Mouse (Mus musculus): ENCODE measurements around the gene Slc22a12. TPM values are rescaled to one million over a fixed set of nuclear protein-coding genes. Genes with fewer than 3 reads are reported as not detected.

The Slc22a12 gene
- polyA plus RNA-seq, 1 experiment = 1.0 TPM

- WGBS = 34% methylated on average over 3 of the region's 3 CpGs
- Histone ChIP-seq H3K4me1 (ENCODE audit: control insufficient read depth, insufficient read depth, insufficient read length) (peaks cover 40% of the 10 kb centered on the region), H3K27ac (ENCODE audit: insufficient read depth, low read length) (no peak overlapping the region), H3K36me3 (ENCODE audit: control insufficient read depth, insufficient read depth, low read length) (no peaks in the 10 kb centered on the region), H3K27me3 (ENCODE audit: control insufficient read depth, insufficient read depth, low read length) (peaks cover 10% of the 10 kb centered on the region), H3K4me3 (ENCODE audit: extremely low read depth, insufficient read depth, insufficient read length) (no peak overlapping the region)
- DNase-seq (ENCODE audit: low read depth in 1 of 2, low spot score in 2 of 2) = no peak
- TF ChIP-seq POLR2A (IDR thresholded peaks at IDR 0.05; ENCODE audit: low read depth, low read length) (no peak), CTCF (IDR thresholded peaks at IDR 0.05; ENCODE audit: extremely low read depth, insufficient read depth, insufficient read length, insufficient replicate concordance) (no peak)
Observed at GRCm38 (mm10) chr19:6536201-6536600, 6.6 kb downstream of the Slc22a12 start.

DNA sequence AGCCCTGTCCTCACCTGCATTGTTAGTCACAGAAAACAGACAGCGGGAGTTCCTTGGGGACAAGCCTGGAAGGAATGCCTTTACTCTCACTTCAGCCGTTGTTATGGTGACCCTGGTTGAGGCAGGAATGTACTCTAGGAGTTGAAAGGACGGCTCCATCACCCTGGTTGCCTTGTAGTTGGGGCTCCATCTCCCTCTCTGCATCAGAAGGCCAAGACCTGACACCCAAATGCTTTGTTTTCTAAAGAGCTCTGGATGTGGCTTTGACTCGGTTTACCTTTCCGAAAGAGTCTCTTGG is 8.8 kb downstream of the Slc22a12 start:
- 97% methylated on average over 5 of the region's 5 CpGs for WGBS
- H3K27me3 ChIP-seq (ENCODE audit: control insufficient read depth, insufficient read depth, low read length) = peaks cover 14% of the 10 kb centered on the region
- H3K4me3 ChIP-seq (ENCODE audit: extremely low read depth, insufficient read depth, insufficient read length) = no peak overlapping the region
- H3K36me3 ChIP-seq (ENCODE audit: control insufficient read depth, insufficient read depth, low read length) = no peaks in the 10 kb centered on the region
- TF ChIP-seq CTCF (IDR thresholded peaks at IDR 0.05; ENCODE audit: extremely low read depth, insufficient read depth, insufficient read length, insufficient replicate concordance) = no peak
- TF ChIP-seq POLR2A (IDR thresholded peaks at IDR 0.05; ENCODE audit: low read depth, low read length) = no peak
- peaks cover 23% of the 10 kb centered on the region for H3K4me1 ChIP-seq (ENCODE audit: control insufficient read depth, insufficient read depth, insufficient read length)
- no peak overlapping the region for H3K27ac ChIP-seq (ENCODE audit: insufficient read depth, low read length)
- no peak for DNase-seq (ENCODE audit: low read depth in 1 of 2, low spot score in 2 of 2)

DNA sequence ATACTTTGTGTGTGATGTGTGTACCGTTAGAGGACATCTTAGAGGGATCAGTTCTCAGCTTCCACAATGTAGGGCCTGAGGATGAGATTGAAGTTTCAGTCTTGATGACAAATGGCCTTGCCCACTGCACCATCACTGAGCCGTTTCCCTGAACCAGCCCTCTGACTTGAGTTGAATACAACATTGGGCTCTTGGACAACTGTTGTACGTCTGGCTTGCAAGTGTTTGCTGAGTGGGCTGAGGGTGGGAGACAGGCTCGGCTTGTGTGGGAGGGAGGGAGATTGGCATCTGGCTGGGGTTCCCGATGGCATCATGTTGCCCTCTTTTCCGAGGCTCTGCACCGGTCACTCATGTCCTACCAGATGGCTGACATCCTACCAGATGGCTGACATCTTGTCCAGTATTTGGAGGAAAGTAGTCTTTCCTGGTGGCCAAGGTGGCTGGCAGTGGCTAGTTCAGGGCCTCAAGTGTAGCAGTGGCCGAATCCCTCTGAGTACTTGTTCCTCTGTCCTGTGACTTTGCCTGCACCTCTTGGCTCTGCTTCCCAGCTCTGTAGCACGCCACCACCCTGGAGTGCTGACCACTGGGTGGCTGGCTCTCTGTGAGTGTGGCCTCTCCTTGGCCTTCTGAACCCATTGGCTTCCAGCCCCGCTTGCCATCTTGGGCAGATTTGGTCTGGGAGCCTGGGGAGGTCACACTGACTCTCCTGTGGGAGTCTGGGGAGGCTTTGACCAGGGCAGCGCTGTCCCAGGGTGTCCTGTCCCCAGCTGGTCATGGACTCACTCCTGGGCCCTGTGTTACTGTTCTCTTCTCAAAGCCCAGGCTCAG is 9.3 kb downstream of the Slc22a12 start:
- H3K4me3 ChIP-seq (ENCODE audit: extremely low read depth, insufficient read depth, insufficient read length) = no peak overlapping the region
- WGBS = 85% methylated on average over 11 of the region's 11 CpGs
- H3K27me3 ChIP-seq (ENCODE audit: control insufficient read depth, insufficient read depth, low read length) = peaks cover 14% of the 10 kb centered on the region
- H3K4me1 ChIP-seq (ENCODE audit: control insufficient read depth, insufficient read depth, insufficient read length) = peaks cover 19% of the 10 kb centered on the region
- TF ChIP-seq CTCF (IDR thresholded peaks at IDR 0.05; ENCODE audit: extremely low read depth, insufficient read depth, insufficient read length, insufficient replicate concordance) (no peak), POLR2A (IDR thresholded peaks at IDR 0.05; ENCODE audit: low read depth, low read length) (no peak)
- no peak overlapping the region for H3K27ac ChIP-seq (ENCODE audit: insufficient read depth, low read length)
- DNase-seq (ENCODE audit: low read depth in 1 of 2, low spot score in 2 of 2) = no peak
- H3K36me3 ChIP-seq (ENCODE audit: control insufficient read depth, insufficient read depth, low read length) = no peaks in the 10 kb centered on the region

DNA sequence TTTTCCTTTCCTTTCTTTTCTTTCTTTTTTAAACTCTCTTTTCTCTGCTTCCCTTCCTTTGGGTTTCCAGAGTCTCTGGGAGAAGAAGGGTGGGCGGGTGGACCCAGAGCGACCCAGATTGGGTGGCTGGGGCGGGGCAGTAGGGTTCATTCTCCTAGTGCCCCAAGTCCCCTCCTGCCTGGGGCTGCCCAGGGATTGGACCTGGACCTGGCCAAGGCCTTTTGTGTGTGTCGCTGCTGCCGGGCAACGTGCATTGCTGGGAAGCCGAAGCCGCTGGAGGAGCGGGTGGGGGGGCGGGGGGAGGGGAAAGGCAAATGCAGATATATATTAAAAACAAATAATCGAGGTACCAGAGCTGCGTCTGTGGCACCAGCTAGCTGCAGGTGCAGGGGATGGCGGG is 10.2 kb downstream of the Slc22a12 start:
- TF ChIP-seq POLR2A (IDR thresholded peaks at IDR 0.05; ENCODE audit: low read depth, low read length) (no peak), CTCF (IDR thresholded peaks at IDR 0.05; ENCODE audit: extremely low read depth, insufficient read depth, insufficient read length, insufficient replicate concordance) (no peak)
- Histone ChIP-seq H3K4me3 (ENCODE audit: extremely low read depth, insufficient read depth, insufficient read length) (no peak overlapping the region), H3K27ac (ENCODE audit: insufficient read depth, low read length) (no peak overlapping the region), H3K4me1 (ENCODE audit: control insufficient read depth, insufficient read depth, insufficient read length) (peaks cover 17% of the 10 kb centered on the region), H3K27me3 (ENCODE audit: control insufficient read depth, insufficient read depth, low read length) (peaks cover 14% of the 10 kb centered on the region), H3K36me3 (ENCODE audit: control insufficient read depth, insufficient read depth, low read length) (no peaks in the 10 kb centered on the region)
- 40% methylated on average over 13 of the region's 13 CpGs for WGBS
- DNase-seq (ENCODE audit: low read depth in 1 of 2, low spot score in 2 of 2) = no peak

- 3% methylated on average over 35 of the region's 36 CpGs for WGBS
- Histone ChIP-seq H3K4me3 (ENCODE audit: extremely low read depth, insufficient read depth, insufficient read length) (peak overlapping the region; percentile 49; the same call in 1 of the 2 replicates), H3K4me1 (ENCODE audit: control insufficient read depth, insufficient read depth, insufficient read length) (peaks cover 14% of the 10 kb centered on the region), H3K27ac (ENCODE audit: insufficient read depth, low read length) (no peak overlapping the region), H3K27me3 (ENCODE audit: control insufficient read depth, insufficient read depth, low read length) (peaks cover 14% of the 10 kb centered on the region), H3K36me3 (ENCODE audit: control insufficient read depth, insufficient read depth, low read length) (no peaks in the 10 kb centered on the region)
- TF ChIP-seq POLR2A (IDR thresholded peaks at IDR 0.05; ENCODE audit: low read depth, low read length) (no peak), CTCF (IDR thresholded peaks at IDR 0.05; ENCODE audit: extremely low read depth, insufficient read depth, insufficient read length, insufficient replicate concordance) (no peak)
- DNase-seq (ENCODE audit: low read depth in 1 of 2, low spot score in 2 of 2) = no peak
Observed at GRCm38 (mm10) chr19:6531832-6532471, 10.9 kb downstream of the Slc22a12 start.

DNA sequence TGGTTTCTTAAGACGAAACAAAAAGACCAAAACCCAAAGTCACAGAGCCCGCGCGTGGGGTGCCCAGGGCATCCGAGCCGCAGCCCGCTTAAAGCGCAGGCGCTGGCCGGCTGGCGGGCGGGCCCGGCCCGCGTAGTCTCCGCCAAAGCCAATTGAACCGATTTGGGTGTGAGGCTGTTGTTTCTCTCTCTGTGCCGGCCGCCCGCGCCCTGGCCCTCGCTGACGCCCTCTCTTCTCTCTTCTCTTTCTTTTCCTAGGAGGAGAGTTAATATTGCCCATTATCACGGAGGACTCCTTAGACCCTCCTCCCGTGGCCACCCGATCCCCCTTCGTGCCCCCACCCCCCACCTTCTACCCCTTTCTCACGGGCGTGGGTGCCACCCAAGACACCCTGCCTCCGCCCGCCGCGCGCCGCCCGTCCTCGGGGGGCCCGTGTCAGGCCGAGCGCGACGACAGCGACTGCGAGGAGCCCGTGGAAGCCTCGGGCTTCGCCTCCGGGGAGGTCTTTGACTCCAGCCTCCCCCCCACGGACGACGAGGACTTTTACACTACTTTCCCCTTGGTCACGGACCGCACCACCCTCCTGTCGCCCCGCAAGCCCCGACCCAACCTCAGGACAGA is 11.7 kb downstream of the Slc22a12 start:
- peak overlapping the region; percentile 16; the same call in 1 of the 2 replicates for H3K27ac ChIP-seq (ENCODE audit: insufficient read depth, low read length)
- TF ChIP-seq CTCF (IDR thresholded peaks at IDR 0.05; ENCODE audit: extremely low read depth, insufficient read depth, insufficient read length, insufficient replicate concordance) = no peak
- TF ChIP-seq POLR2A (IDR thresholded peaks at IDR 0.05; ENCODE audit: low read depth, low read length) = no peak
- peaks cover 14% of the 10 kb centered on the region for H3K27me3 ChIP-seq (ENCODE audit: control insufficient read depth, insufficient read depth, low read length)
- DNase-seq (ENCODE audit: low read depth in 1 of 2, low spot score in 2 of 2) = peak in 1 of 2 experiments; percentile 20
- H3K4me3 ChIP-seq (ENCODE audit: extremely low read depth, insufficient read depth, insufficient read length) = peak overlapping the region; percentile 49; the same call in 1 of the 2 replicates
- WGBS = 2% methylated on average over 48 of the region's 56 CpGs
- H3K4me1 ChIP-seq (ENCODE audit: control insufficient read depth, insufficient read depth, insufficient read length) = peaks cover 8% of the 10 kb centered on the region
- H3K36me3 ChIP-seq (ENCODE audit: control insufficient read depth, insufficient read depth, low read length) = no peaks in the 10 kb centered on the region
